Mouse (Mus musculus): ENCODE measurements at regions not wholly inside any gene's neighbourhood (a gene's known extent, or its start where the extent isn't known, plus 50 kb on each side); places are given as distances from the start of the nearest gene placed in this dataset.

- DNase-seq (ENCODE audit: low spot score in 2 of 2), result no peak
These were observed 190.5 kb downstream of the Ice1 start for GRCm38 (mm10) chr13:70446940-70447339.

- DNase-seq (ENCODE audit: low spot score in 2 of 2), result no peak
These were observed 182.6 kb downstream of the Ice1 start for GRCm38 (mm10) chr13:70454592-70455390.

GRCm38 (mm10) chr13:70458406-70458805, 179.0 kb downstream of the Ice1 start:
- DNase-seq (ENCODE audit: low spot score in 2 of 2), result no peak

GRCm38 (mm10) chr13:70464996-70465395, 172.4 kb downstream of the Ice1 start:
- no peak for DNase-seq (ENCODE audit: low spot score in 2 of 2)

GRCm38 (mm10) chr13:70474746-70475145, 162.7 kb downstream of the Ice1 start:
- DNase-seq (ENCODE audit: low spot score in 2 of 2), result no peak

- DNase-seq (ENCODE audit: low spot score in 2 of 2), result peak in 1 of 2 experiments; percentile 20
These were observed 162.1 kb downstream of the Ice1 start for GRCm38 (mm10) chr13:70475366-70475765.

GRCm38 (mm10) chr13:70499302-70499701, 138.1 kb downstream of the Ice1 start:
- DNase-seq (ENCODE audit: low spot score in 2 of 2), result no peak
